Mouse (Mus musculus): ENCODE data around the gene Gpr158. TPM values are rescaled to one million over a fixed set of nuclear protein-coding genes. Genes with fewer than 3 reads are reported as not detected.

The Gpr158 gene
- polyA plus RNA-seq (2014; fragmentation: Nextera tagmentation; extraction: Ambion mirVana): 5.1 and 6.1 TPM in 2 replicates

GRCm38 (mm10) chr2:21367345-21368111 lies at the start of gene Gpr158:
Gpr158 (plus strand) TSS chr2:21367542.
- WGBS: 2% methylated on average over 43 of the region's 43 CpGs
- Histone ChIP-seq H3K9ac (replicated peaks; ENCODE audit: low read depth, low read length) (peak within 1 kb of the TSS; percentile 50), H3K36me3 (ENCODE audit: control insufficient read depth, insufficient read depth, low read length) (no peaks in the 10 kb centered on the region), H3K27ac (ENCODE audit: low read depth, low read length) (peak within 1 kb of the TSS; percentile 74), H3K4me2 (ENCODE audit: low read depth, low read length) (peak within 1 kb of the TSS; percentile 66), H3K9me3 (ENCODE audit: control insufficient read depth, low read length) (no peaks in the 10 kb centered on the region), H3K4me3 (ENCODE audit: low read depth, low read length) (peak within 1 kb of the TSS; percentile 45), H3K4me1 (ENCODE audit: control insufficient read depth, insufficient read depth, low read length) (no peaks in the 10 kb centered on the region), H3K27me3 (ENCODE audit: control insufficient read depth, insufficient read depth, low read length) (peaks cover 6% of the 10 kb centered on the region)
- peak; percentile 99 for ATAC-seq (ENCODE audit: low read depth)

DNA sequence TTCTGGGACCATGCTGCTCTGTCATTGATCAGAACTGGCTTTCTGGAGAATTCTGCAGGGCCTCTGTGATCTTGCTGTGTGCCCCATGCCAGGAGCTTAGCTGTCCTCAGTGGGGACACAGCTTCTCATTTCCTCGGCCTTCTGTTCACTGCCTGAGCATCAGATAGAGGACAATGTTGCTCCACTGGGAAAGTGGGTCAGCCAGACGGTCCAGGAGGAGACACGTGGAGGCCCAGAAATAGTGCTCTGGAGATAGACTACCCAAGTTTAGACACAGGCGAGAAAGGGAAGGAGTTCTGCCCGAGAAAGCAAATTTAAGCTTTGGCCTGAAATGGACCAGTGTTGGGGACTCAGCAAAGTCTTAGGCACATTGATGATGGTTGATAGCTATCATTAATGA lies 23.5 kb upstream of the Gpr158 start:
- H3K9me3 ChIP-seq (ENCODE audit: control insufficient read depth, low read length): no peaks in the 10 kb centered on the region
- 81% methylated on average over 5 of the region's 5 CpGs for WGBS
- no peak overlapping the region for H3K4me2 ChIP-seq (ENCODE audit: low read depth, low read length)
- H3K27ac ChIP-seq (ENCODE audit: low read depth, low read length): no peak overlapping the region
- no peaks in the 10 kb centered on the region for H3K36me3 ChIP-seq (ENCODE audit: control insufficient read depth, insufficient read depth, low read length)
- no peak overlapping the region for H3K9ac ChIP-seq (replicated peaks; ENCODE audit: low read depth, low read length)
- H3K27me3 ChIP-seq (ENCODE audit: control insufficient read depth, insufficient read depth, low read length): no peaks in the 10 kb centered on the region
- H3K4me1 ChIP-seq (ENCODE audit: control insufficient read depth, insufficient read depth, low read length): no peaks in the 10 kb centered on the region
- no peak for ATAC-seq (ENCODE audit: low read depth)
- no peak overlapping the region for H3K4me3 ChIP-seq (ENCODE audit: low read depth, low read length)

GRCm38 (mm10) chr2:21368351-21369170 lies 1.2 kb downstream of the Gpr158 start:
- Histone ChIP-seq H3K27me3 (ENCODE audit: control insufficient read depth, insufficient read depth, low read length) (peaks cover 6% of the 10 kb centered on the region), H3K36me3 (ENCODE audit: control insufficient read depth, insufficient read depth, low read length) (no peaks in the 10 kb centered on the region), H3K27ac (ENCODE audit: low read depth, low read length) (no peak overlapping the region), H3K9me3 (ENCODE audit: control insufficient read depth, low read length) (no peaks in the 10 kb centered on the region), H3K4me3 (ENCODE audit: low read depth, low read length) (peak overlapping the region; percentile 45), H3K4me2 (ENCODE audit: low read depth, low read length) (peak overlapping the region; percentile 66), H3K9ac (replicated peaks; ENCODE audit: low read depth, low read length) (peak overlapping the region; percentile 50), H3K4me1 (ENCODE audit: control insufficient read depth, insufficient read depth, low read length) (no peaks in the 10 kb centered on the region)
- peak; percentile 9; the same call in 1 of the 2 replicates for ATAC-seq (ENCODE audit: low read depth)
- WGBS: 13% methylated on average over 44 of the region's 44 CpGs

DNA sequence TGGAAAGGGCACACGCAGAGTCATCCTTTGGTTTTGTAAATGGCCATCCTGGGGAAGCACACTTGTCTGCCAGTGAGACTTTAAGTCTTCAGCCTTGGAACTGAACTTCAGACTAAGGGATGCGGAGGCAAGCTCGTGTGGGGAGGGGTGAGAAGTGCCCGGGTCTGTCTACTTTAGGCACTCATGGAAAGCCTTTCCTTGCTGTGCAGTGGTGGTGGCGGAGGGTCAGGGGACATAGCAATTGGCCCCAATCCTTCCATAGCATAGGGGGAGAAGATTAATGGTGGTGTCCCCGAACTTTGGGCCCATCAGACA lies 1.8 kb downstream of the Gpr158 start:
- Histone ChIP-seq H3K4me1 (ENCODE audit: control insufficient read depth, insufficient read depth, low read length) (no peaks in the 10 kb centered on the region), H3K36me3 (ENCODE audit: control insufficient read depth, insufficient read depth, low read length) (no peaks in the 10 kb centered on the region), H3K9ac (replicated peaks; ENCODE audit: low read depth, low read length) (no peak overlapping the region), H3K4me3 (ENCODE audit: low read depth, low read length) (peak overlapping the region; percentile 45), H3K9me3 (ENCODE audit: control insufficient read depth, low read length) (no peaks in the 10 kb centered on the region), H3K27ac (ENCODE audit: low read depth, low read length) (no peak overlapping the region), H3K27me3 (ENCODE audit: control insufficient read depth, insufficient read depth, low read length) (peaks cover 6% of the 10 kb centered on the region), H3K4me2 (ENCODE audit: low read depth, low read length) (peak overlapping the region; percentile 66)
- WGBS: 52% methylated on average over 6 of the region's 6 CpGs
- ATAC-seq (ENCODE audit: low read depth): no peak

GRCm38 (mm10) chr2:21369556-21369955 lies 2.2 kb downstream of the Gpr158 start:
- whole genome bisulfite sequencing: 51% methylated on average over 2 of the region's 2 CpGs
- Histone ChIP-seq H3K27ac (ENCODE audit: low read depth, low read length) (no peak overlapping the region), H3K9me3 (ENCODE audit: control insufficient read depth, low read length) (no peaks in the 10 kb centered on the region), H3K27me3 (ENCODE audit: control insufficient read depth, insufficient read depth, low read length) (peaks cover 6% of the 10 kb centered on the region), H3K9ac (replicated peaks; ENCODE audit: low read depth, low read length) (no peak overlapping the region), H3K4me1 (ENCODE audit: control insufficient read depth, insufficient read depth, low read length) (no peaks in the 10 kb centered on the region), H3K4me3 (ENCODE audit: low read depth, low read length) (0 out of 2 replicates have a peak overlapping the region, but pooled peaks have one; percentile 10), H3K36me3 (ENCODE audit: control insufficient read depth, insufficient read depth, low read length) (no peaks in the 10 kb centered on the region), H3K4me2 (ENCODE audit: low read depth, low read length) (peak overlapping the region; percentile 9; the same call in 1 of the 2 replicates)
- no peak for ATAC-seq (ENCODE audit: low read depth)

GRCm38 (mm10) chr2:21379516-21379915 lies 12.2 kb downstream of the Gpr158 start:
- no peak overlapping the region for H3K27ac ChIP-seq (ENCODE audit: low read depth, low read length)
- H3K9ac ChIP-seq (replicated peaks; ENCODE audit: low read depth, low read length): no peak overlapping the region
- H3K36me3 ChIP-seq (ENCODE audit: control insufficient read depth, insufficient read depth, low read length): no peaks in the 10 kb centered on the region
- H3K4me2 ChIP-seq (ENCODE audit: low read depth, low read length): no peak overlapping the region
- ATAC-seq (ENCODE audit: low read depth): no peak
- WGBS: 89% methylated on average over 2 of the region's 2 CpGs
- H3K4me1 ChIP-seq (ENCODE audit: control insufficient read depth, insufficient read depth, low read length): no peaks in the 10 kb centered on the region
- no peaks in the 10 kb centered on the region for H3K9me3 ChIP-seq (ENCODE audit: control insufficient read depth, low read length)
- no peak overlapping the region for H3K4me3 ChIP-seq (ENCODE audit: low read depth, low read length)
- no peaks in the 10 kb centered on the region for H3K27me3 ChIP-seq (ENCODE audit: control insufficient read depth, insufficient read depth, low read length)

- Histone ChIP-seq H3K9me3 (ENCODE audit: control insufficient read depth, low read length) (no peaks in the 10 kb centered on the region), H3K4me2 (ENCODE audit: low read depth, low read length) (no peak overlapping the region), H3K36me3 (ENCODE audit: control insufficient read depth, insufficient read depth, low read length) (no peaks in the 10 kb centered on the region), H3K4me3 (ENCODE audit: low read depth, low read length) (no peak overlapping the region), H3K27ac (ENCODE audit: low read depth, low read length) (no peak overlapping the region), H3K9ac (replicated peaks; ENCODE audit: low read depth, low read length) (no peak overlapping the region), H3K4me1 (ENCODE audit: control insufficient read depth, insufficient read depth, low read length) (no peaks in the 10 kb centered on the region), H3K27me3 (ENCODE audit: control insufficient read depth, insufficient read depth, low read length) (no peaks in the 10 kb centered on the region)
- ATAC-seq (ENCODE audit: low read depth): no peak
- 4% methylated on average over 2 of the region's 2 CpGs for WGBS
Observed at GRCm38 (mm10) chr2:21392727-21393126, 25.4 kb downstream of the Gpr158 start.

GRCm38 (mm10) chr2:21397347-21397746 lies 30.0 kb downstream of the Gpr158 start:
- no peak for ATAC-seq (ENCODE audit: low read depth)
- no peak overlapping the region for H3K4me2 ChIP-seq (ENCODE audit: low read depth, low read length)
- whole genome bisulfite sequencing: 78% methylated on average over 12 of the region's 12 CpGs
- no peak overlapping the region for H3K9ac ChIP-seq (replicated peaks; ENCODE audit: low read depth, low read length)
- no peaks in the 10 kb centered on the region for H3K27me3 ChIP-seq (ENCODE audit: control insufficient read depth, insufficient read depth, low read length)
- H3K36me3 ChIP-seq (ENCODE audit: control insufficient read depth, insufficient read depth, low read length): no peaks in the 10 kb centered on the region
- no peaks in the 10 kb centered on the region for H3K4me1 ChIP-seq (ENCODE audit: control insufficient read depth, insufficient read depth, low read length)
- H3K27ac ChIP-seq (ENCODE audit: low read depth, low read length): no peak overlapping the region
- H3K4me3 ChIP-seq (ENCODE audit: low read depth, low read length): no peak overlapping the region
- H3K9me3 ChIP-seq (ENCODE audit: control insufficient read depth, low read length): no peaks in the 10 kb centered on the region

DNA sequence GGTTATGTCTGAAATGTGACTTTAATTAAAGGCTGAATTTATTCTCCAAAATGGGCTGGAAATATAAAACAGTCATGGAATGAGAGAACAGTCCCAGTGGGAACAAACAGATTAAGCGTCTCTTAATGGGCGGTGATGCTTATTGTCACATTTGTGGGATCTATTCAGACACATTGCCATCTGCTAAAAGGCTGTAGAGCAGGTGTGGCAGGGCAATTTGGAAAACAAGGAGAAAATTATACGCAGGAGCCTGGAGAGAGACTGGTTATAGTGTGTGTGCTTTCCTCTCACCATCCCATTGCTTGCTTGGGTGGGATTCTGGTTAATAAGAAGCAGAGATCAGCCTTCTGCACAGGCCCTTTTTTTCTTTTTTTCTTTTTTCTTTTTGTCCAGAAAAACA lies 32.3 kb downstream of the Gpr158 start:
- peak; percentile 90 for ATAC-seq (ENCODE audit: low read depth)
- H3K4me1 ChIP-seq (ENCODE audit: control insufficient read depth, insufficient read depth, low read length): no peaks in the 10 kb centered on the region
- H3K4me3 ChIP-seq (ENCODE audit: low read depth, low read length): no peak overlapping the region
- no peaks in the 10 kb centered on the region for H3K36me3 ChIP-seq (ENCODE audit: control insufficient read depth, insufficient read depth, low read length)
- no peaks in the 10 kb centered on the region for H3K27me3 ChIP-seq (ENCODE audit: control insufficient read depth, insufficient read depth, low read length)
- no peaks in the 10 kb centered on the region for H3K9me3 ChIP-seq (ENCODE audit: control insufficient read depth, low read length)
- H3K4me2 ChIP-seq (ENCODE audit: low read depth, low read length): no peak overlapping the region
- H3K27ac ChIP-seq (ENCODE audit: low read depth, low read length): no peak overlapping the region
- H3K9ac ChIP-seq (replicated peaks; ENCODE audit: low read depth, low read length): no peak overlapping the region
- 33% methylated on average over 3 of the region's 3 CpGs for WGBS

Measured in neural tube, embryonic 14.5 days (tissue).